Mouse (Mus musculus): ENCODE measurements around the gene Sorl1.
"Not testable (repeated sequence)": the region's sequence is repeated elsewhere in the genome, so short reads cannot be mapped to it uniquely, and the experiment has no call there.

Sorl1 gene

GRCm38 (mm10) chr9:42092749-42093148 lies 31.3 kb downstream of the Sorl1 start:
- DNase-seq (ENCODE audit: low spot score) = no peak

- DNase-seq (ENCODE audit: low spot score) = no peak
Observed at GRCm38 (mm10) chr9:42091561-42091960, 32.5 kb downstream of the Sorl1 start.

- DNase-seq (ENCODE audit: low spot score) = no peak
Observed at GRCm38 (mm10) chr9:42087921-42088320, 36.2 kb downstream of the Sorl1 start.

- DNase-seq (ENCODE audit: low spot score) = no peak
Observed at GRCm38 (mm10) chr9:42085970-42086369, 38.1 kb downstream of the Sorl1 start.

GRCm38 (mm10) chr9:42083661-42084067 lies 40.4 kb downstream of the Sorl1 start:
- no peak for DNase-seq (ENCODE audit: low spot score)

GRCm38 (mm10) chr9:42081681-42082530 lies 42.2 kb downstream of the Sorl1 start:
- no peak for DNase-seq (ENCODE audit: low spot score)

GRCm38 (mm10) chr9:42080671-42081070 lies 43.4 kb downstream of the Sorl1 start:
- no peak for DNase-seq (ENCODE audit: low spot score)

GRCm38 (mm10) chr9:42077112-42077845 lies 46.8 kb downstream of the Sorl1 start:
- DNase-seq (ENCODE audit: low spot score) = no peak

- DNase-seq (ENCODE audit: low spot score) = no peak
Observed at GRCm38 (mm10) chr9:42076256-42076849, 47.7 kb downstream of the Sorl1 start.

GRCm38 (mm10) chr9:42075241-42075640 lies 48.9 kb downstream of the Sorl1 start:
- DNase-seq (ENCODE audit: low spot score) = no peak

- no peak for DNase-seq (ENCODE audit: low spot score)
Observed at GRCm38 (mm10) chr9:42072010-42072409, 52.1 kb downstream of the Sorl1 start.

- DNase-seq (ENCODE audit: low spot score) = no peak
Observed at GRCm38 (mm10) chr9:42070856-42071255, 53.2 kb downstream of the Sorl1 start.

GRCm38 (mm10) chr9:42069471-42069870 lies 54.6 kb downstream of the Sorl1 start:
- no peak for DNase-seq (ENCODE audit: low spot score)

- DNase-seq (ENCODE audit: low spot score) = no peak
Observed at GRCm38 (mm10) chr9:42067950-42068349, 56.1 kb downstream of the Sorl1 start.

GRCm38 (mm10) chr9:42065756-42066155 lies 58.3 kb downstream of the Sorl1 start:
- DNase-seq (ENCODE audit: low spot score) = no peak

GRCm38 (mm10) chr9:42063391-42063790 lies 60.7 kb downstream of the Sorl1 start:
- DNase-seq (ENCODE audit: low spot score) = no peak

- DNase-seq (ENCODE audit: low spot score) = no peak
Observed at GRCm38 (mm10) chr9:42062269-42062668, 61.8 kb downstream of the Sorl1 start.

GRCm38 (mm10) chr9:42059006-42059405 lies 65.1 kb downstream of the Sorl1 start:
- not testable (repeated sequence) for DNase-seq (ENCODE audit: low spot score)

- no peak for DNase-seq (ENCODE audit: low spot score)
Observed at GRCm38 (mm10) chr9:42056591-42056990, 67.5 kb downstream of the Sorl1 start.

GRCm38 (mm10) chr9:42055378-42055777 lies 68.7 kb downstream of the Sorl1 start:
- DNase-seq (ENCODE audit: low spot score) = no peak

GRCm38 (mm10) chr9:42054339-42055272 lies 69.5 kb downstream of the Sorl1 start:
- DNase-seq (ENCODE audit: low spot score) = no peak
